Mouse (Mus musculus) intestine, postnatal 0 days (tissue): ENCODE data around the gene Gripap1. TPM values are rescaled to one million over a fixed set of nuclear protein-coding genes. Genes with fewer than 3 reads are reported as not detected.
A peak's percentile ranks its signal among the peaks of the same experiment; 100 is the strongest.

Experiments
- ATAC-seq: fragments of 200-750 bp; cut with Nextera tagmentation; 2 replicates; pipeline ENCODE4 v1.8.0; 2017; ENCODE audit warnings: mild to moderate bottlenecking, moderate TSS enrichment, moderate library complexity
- H3K27ac ChIP-seq: fragments of 300-500 bp; sonication (generic); 2 replicates; pipeline ENCODE4 v1.5.1; 2014; ENCODE audit warnings: mild to moderate bottlenecking, low read depth, low read length, moderate library complexity
- H3K27me3 ChIP-seq: fragments of 300-500 bp; sonication (generic); replicated peaks from 2 replicates; pipeline ENCODE4 v1.6.1; 2014; ENCODE audit warnings: low read length, mixed read lengths; ENCODE audit not compliant: control insufficient read depth, insufficient read depth
- H3K36me3 ChIP-seq: fragments of 300-500 bp; sonication (generic); 2 replicates; pipeline ENCODE4 v1.6.1; 2014; ENCODE audit warnings: mild to moderate bottlenecking, moderate library complexity; ENCODE audit not compliant: control insufficient read depth, insufficient read depth
- H3K4me1 ChIP-seq: fragments of 300-500 bp; sonication (generic); replicated peaks from 2 replicates; pipeline ENCODE4 v1.6.1; 2014; ENCODE audit warnings: antibody characterized with exemption, low read length, mixed read lengths; ENCODE audit not compliant: control insufficient read depth, insufficient read depth
- H3K4me2 ChIP-seq: fragments of 300-500 bp; sonication (generic); replicated peaks from 2 replicates; pipeline ENCODE4 v1.6.1; 2014; ENCODE audit warnings: low read depth, mild to moderate bottlenecking, moderate library complexity
- H3K4me3 ChIP-seq: fragments of 300-500 bp; sonication (generic); 2 replicates; pipeline ENCODE4 v1.5.1; 2014; ENCODE audit warnings: low read depth, low read length
- H3K9ac ChIP-seq: fragments of 300-500 bp; sonication (generic); 2 replicates; pipeline ENCODE4 v1.6.1; 2014; ENCODE audit warnings: mild to moderate bottlenecking, low read depth, low read length
- H3K9me3 ChIP-seq: fragments of 300-500 bp; sonication (generic); 2 replicates; pipeline ENCODE4 v1.6.1; 2016; ENCODE audit warnings: mixed run types; ENCODE audit not compliant: control insufficient read depth
- CTCF ChIP-seq: sonication (generic); IDR thresholded peaks from 2 replicates; pipeline ENCODE4 v1.5.1; 2016; ENCODE audit warnings: low read depth, mild to moderate bottlenecking, control low read depth, antibody characterized with exemption, moderate library complexity
- WGBS: fragments of 180-500 bp; shearing (Covaris S2); extraction: QIAGEN DNeasy Blood & Tissue Kit; methylation state at CpG from one replicate; pipeline ENCODE4 v1.1.7; 2014; 5-methylcytosine and 5-hydroxymethylcytosine counted together
- microRNA counts: library from miRNA; unstranded; fragments of <30 nt; microRNA quantifications from one replicate; lab custom pipeline; 2016
- microRNA-seq: library from miRNA; unstranded; fragments of <30 nt; microRNA quantifications from one replicate; pipeline ENCODE4, GENCODE M21; 2016
- polyA plus RNA-seq: library from polyadenylated mRNA; unstranded; fragments of >200 nt; fragmentation: Nextera tagmentation; extraction: Ambion mirVana; gene quantifications from 2 replicates; pipeline ENCODE4 v1.2.1, GENCODE M21; 2015

Gene Gripap1
- polyA plus RNA-seq, 1 experiment from 2014 or later: 17.6 TPM

- Histone ChIP-seq H3K27ac (no peak overlapping the region), H3K4me3 (no peak overlapping the region), H3K4me2 (no peak overlapping the region), H3K9ac (no peak overlapping the region), H3K36me3 (peaks cover 6% of the 10 kb centered on the region; the same call in 1 of the 2 replicates), H3K27me3 (no peaks in the 10 kb centered on the region), H3K4me1 (no peaks in the 10 kb centered on the region), H3K9me3 (no peaks in the 10 kb centered on the region)
- 80% methylated on average over 1 of the region's 1 CpGs for WGBS
- no peak for TF ChIP-seq CTCF
- ATAC-seq: no peak
Observed at GRCm38 (mm10) chrX:7863181-7863580, 73.6 kb downstream of the Gripap1 start.

- Histone ChIP-seq H3K27me3 (no peaks in the 10 kb centered on the region), H3K9ac (no peak overlapping the region), H3K4me3 (no peak overlapping the region), H3K27ac (no peak overlapping the region), H3K4me1 (no peaks in the 10 kb centered on the region), H3K36me3 (peaks cover 6% of the 10 kb centered on the region; the same call in 1 of the 2 replicates), H3K9me3 (no peaks in the 10 kb centered on the region), H3K4me2 (no peak overlapping the region)
- ATAC-seq: no peak
- WGBS: 78% methylated on average over 3 of the region's 3 CpGs
- TF ChIP-seq CTCF: no peak
Observed at GRCm38 (mm10) chrX:7864551-7864950, 75.0 kb downstream of the Gripap1 start.

- no peak for TF ChIP-seq CTCF
- H3K9me3 ChIP-seq: no peaks in the 10 kb centered on the region
Observed at GRCm38 (mm10) chrX:7865343-7865742, 75.8 kb downstream of the Gripap1 start.

GRCm38 (mm10) chrX:7865786-7866185 is 76.2 kb downstream of the Gripap1 start:
- H3K27me3 ChIP-seq: no peaks in the 10 kb centered on the region
- H3K4me3 ChIP-seq: no peak overlapping the region
- H3K9ac ChIP-seq: no peak overlapping the region
- H3K4me1 ChIP-seq: no peaks in the 10 kb centered on the region
- 49% methylated on average over 2 of the region's 2 CpGs for WGBS
- ATAC-seq: no peak
- peaks cover 6% of the 10 kb centered on the region; the same call in 1 of the 2 replicates for H3K36me3 ChIP-seq
- no peaks in the 10 kb centered on the region for H3K9me3 ChIP-seq
- no peak for TF ChIP-seq CTCF
- no peak overlapping the region for H3K4me2 ChIP-seq
- H3K27ac ChIP-seq: no peak overlapping the region

More at GRCm38 (mm10) chrX:7865343-7865742, 75.8 kb downstream of the Gripap1 start:
- no peak overlapping the region for H3K27ac ChIP-seq
- H3K27me3 ChIP-seq: no peaks in the 10 kb centered on the region
- no peaks in the 10 kb centered on the region for H3K4me1 ChIP-seq
- peaks cover 6% of the 10 kb centered on the region; the same call in 1 of the 2 replicates for H3K36me3 ChIP-seq
- no peak for ATAC-seq
- WGBS: 61% methylated on average over 2 of the region's 2 CpGs
- no peak overlapping the region for H3K4me3 ChIP-seq
- no peak overlapping the region for H3K9ac ChIP-seq
- no peak overlapping the region for H3K4me2 ChIP-seq

- Histone ChIP-seq H3K36me3 (peaks cover 6% of the 10 kb centered on the region; the same call in 1 of the 2 replicates), H3K9me3 (no peaks in the 10 kb centered on the region), H3K4me3 (no peak overlapping the region), H3K27ac (no peak overlapping the region; the same call in 1 of the 2 replicates), H3K9ac (no peak overlapping the region), H3K4me2 (no peak overlapping the region), H3K4me1 (no peaks in the 10 kb centered on the region), H3K27me3 (no peaks in the 10 kb centered on the region)
- TF ChIP-seq CTCF: no peak
- 88% methylated on average over 1 of the region's 1 CpGs for WGBS
- ATAC-seq: no peak
Observed at GRCm38 (mm10) chrX:7867141-7867540, 77.6 kb downstream of the Gripap1 start.

GRCm38 (mm10) chrX:7868506-7868905 is 78.9 kb downstream of the Gripap1 start:
- WGBS: 73% methylated on average over 2 of the region's 2 CpGs
- Histone ChIP-seq H3K27ac (no peak overlapping the region), H3K9ac (no peak overlapping the region), H3K4me2 (no peak overlapping the region), H3K36me3 (peaks cover 6% of the 10 kb centered on the region; the same call in 1 of the 2 replicates), H3K27me3 (no peaks in the 10 kb centered on the region), H3K9me3 (no peaks in the 10 kb centered on the region), H3K4me1 (no peaks in the 10 kb centered on the region), H3K4me3 (no peak overlapping the region)
- no peak for ATAC-seq
- no peak for TF ChIP-seq CTCF

- no peak for ATAC-seq
Observed at GRCm38 (mm10) chrX:7869826-7870225, 80.3 kb downstream of the Gripap1 start.

More at GRCm38 (mm10) chrX:7869826-7870225, 80.3 kb downstream of the Gripap1 start:
- Histone ChIP-seq H3K9me3 (no peaks in the 10 kb centered on the region), H3K4me2 (no peak overlapping the region), H3K4me1 (no peaks in the 10 kb centered on the region), H3K27ac (no peak overlapping the region), H3K4me3 (no peak overlapping the region), H3K36me3 (peaks cover 15% of the 10 kb centered on the region; the same call in 1 of the 2 replicates), H3K9ac (no peak overlapping the region), H3K27me3 (no peaks in the 10 kb centered on the region)
- no peak for TF ChIP-seq CTCF
- 40% methylated on average over 3 of the region's 3 CpGs for WGBS

MicroRNA genes within 50 kb of the gene (microRNA counts, 519-probe panel; counts per million panel counts)
- 2,661 counts per million, percentile 25 among the panel's probes with 10 or more counts for microRNA mmu-miR-1198 (lab: Ali Mortazavi, UCI)

Small RNA genes within 50 kb of the gene (microRNA-seq; reads per million reads assigned to microRNA genes)
- 16.3 reads per million, percentile 26 among the genes with 10 or more reads in this experiment for gene Mir1198

Other genes with a start within 250 kb of the Gripap1 start
- 0.05 TPM in 1 of 2 replicates, not detected in the other for gene Foxp3, start 216.1 kb upstream of the Gripap1 start, polyA plus RNA-seq
- 0.56 and 0.83 TPM in 2 replicates for gene Ppp1r3f, start 215.5 kb upstream of the Gripap1 start, polyA plus RNA-seq
- 21.9 and 24.8 TPM in 2 replicates for gene Ccdc22, start 184.2 kb upstream of the Gripap1 start, polyA plus RNA-seq
- gene Cacna1f, start 182.7 kb upstream of the Gripap1 start, polyA plus RNA-seq: not detected in 2 replicates
- gene Syp, start 151.3 kb upstream of the Gripap1 start, polyA plus RNA-seq: 5.4 and 5.7 TPM in 2 replicates
- gene Prickle3, start 132.5 kb upstream of the Gripap1 start, polyA plus RNA-seq: 3.4 and 4.3 TPM in 2 replicates
- gene Plp2, start 118.4 kb upstream of the Gripap1 start, polyA plus RNA-seq: 113 and 124 TPM in 2 replicates
- 1.4 and 1.6 TPM in 2 replicates for gene Magix, start 108.5 kb upstream of the Gripap1 start, polyA plus RNA-seq
- 13.8 and 14.6 TPM in 2 replicates for gene Gpkow, start 92.6 kb upstream of the Gripap1 start, polyA plus RNA-seq
- 19.3 and 19.5 TPM in 2 replicates for gene Wdr45, start 75.4 kb upstream of the Gripap1 start, polyA plus RNA-seq
- gene Gm45208, start 67.5 kb upstream of the Gripap1 start, polyA plus RNA-seq: not detected in 2 replicates
- 18.2 and 24.0 TPM in 2 replicates for gene Praf2, start 61.3 kb upstream of the Gripap1 start, polyA plus RNA-seq
- 20.7 and 22.2 TPM in 2 replicates for gene Ccdc120, start 38.9 kb upstream of the Gripap1 start, polyA plus RNA-seq
- 15.3 and 16.2 TPM in 2 replicates for gene Tfe3, start 27.2 kb upstream of the Gripap1 start, polyA plus RNA-seq
- 0.60 and 0.68 TPM in 2 replicates for gene Kcnd1, start 32.5 kb downstream of the Gripap1 start, polyA plus RNA-seq
- gene Otud5, start 51.6 kb downstream of the Gripap1 start, polyA plus RNA-seq: 21.0 and 22.8 TPM in 2 replicates
- gene Pim2, start 88.5 kb downstream of the Gripap1 start, polyA plus RNA-seq: 9.2 and 10.2 TPM in 2 replicates
- 24.3 and 27.0 TPM in 2 replicates for gene Slc35a2, start 94.3 kb downstream of the Gripap1 start, polyA plus RNA-seq
- gene Pqbp1, start 109.5 kb downstream of the Gripap1 start, polyA plus RNA-seq: 63.1 and 64.3 TPM in 2 replicates
- 106 and 109 TPM in 2 replicates for gene Timm17b, start 109.6 kb downstream of the Gripap1 start, polyA plus RNA-seq
- not detected in 2 replicates for gene Gm10491, start 118.1 kb downstream of the Gripap1 start, polyA plus RNA-seq
- gene Gm10490, start 119.8 kb downstream of the Gripap1 start, polyA plus RNA-seq: not detected in 2 replicates
- gene Pcsk1n, start 130.1 kb downstream of the Gripap1 start, polyA plus RNA-seq: 17.5 and 18.0 TPM in 2 replicates
- not detected in 2 replicates for gene Eras, start 138.8 kb downstream of the Gripap1 start, polyA plus RNA-seq
- gene Hdac6, start 158.1 kb downstream of the Gripap1 start, polyA plus RNA-seq: 4.6 and 5.4 TPM in 2 replicates
- 0.08 TPM in 1 of 2 replicates, not detected in the other for gene Gata1, start 188.3 kb downstream of the Gripap1 start, polyA plus RNA-seq
- 39.5 and 41.4 TPM in 2 replicates for gene Glod5, start 228.7 kb downstream of the Gripap1 start, polyA plus RNA-seq